Mouse (Mus musculus): ENCODE results near the gene Glce. TPM values are rescaled to one million over a fixed set of nuclear protein-coding genes. Genes with fewer than 3 reads are reported as not detected.

The Glce gene
- polyA plus RNA-seq, 1 experiment from 2014 or later: 10.4 TPM

GRCm38 (mm10) chr9:62013316-62014097 lies 108.9 kb downstream of the Glce start:
- 62% methylated on average over 12 of the region's 12 CpGs for WGBS
- Histone ChIP-seq H3K4me3 (no peak overlapping the region), H3K4me1 (peaks cover 7% of the 10 kb centered on the region), H3K36me3 (no peaks in the 10 kb centered on the region), H3K9me3 (no peaks in the 10 kb centered on the region), H3K9ac (no peak overlapping the region), H3K4me2 (no peak overlapping the region), H3K27me3 (replicated peaks) (peaks cover 7% of the 10 kb centered on the region; the same call in 1 of the 2 replicates), H3K27ac (replicated peaks) (no peak overlapping the region)
- ATAC-seq (ENCODE audit: extremely low read depth, insufficient number of reproducible peaks, low FRiP score, low TSS enrichment): no peak

GRCm38 (mm10) chr9:62008360-62008759 lies 114.1 kb downstream of the Glce start:
- no peak for ATAC-seq (ENCODE audit: extremely low read depth, insufficient number of reproducible peaks, low FRiP score, low TSS enrichment)
- Histone ChIP-seq H3K4me3 (no peak overlapping the region), H3K27me3 (replicated peaks) (peaks cover 17% of the 10 kb centered on the region; the same call in 1 of the 2 replicates), H3K27ac (replicated peaks) (no peak overlapping the region), H3K36me3 (no peaks in the 10 kb centered on the region), H3K9ac (no peak overlapping the region), H3K4me1 (peaks cover 24% of the 10 kb centered on the region), H3K4me2 (no peak overlapping the region), H3K9me3 (no peaks in the 10 kb centered on the region)
- WGBS: 66% methylated on average over 5 of the region's 5 CpGs

Small RNA genes lying within 50 kb of the gene (microRNA-seq; reads per million reads assigned to microRNA genes)
- 1.6 reads per million for gene Mir5133

Other genes with a start within 250 kb of the Glce start
- 913 and 1,036 TPM in 2 replicates for gene Rplp1, start 208.1 kb downstream of the Glce start, polyA plus RNA-seq (2015; fragmentation: Nextera tagmentation; extraction: Ambion mirVana)
- 79.3 and 81.2 TPM in 2 replicates for gene Kif23, start 175.9 kb downstream of the Glce start, polyA plus RNA-seq (2015; fragmentation: Nextera tagmentation; extraction: Ambion mirVana)
- 0.28 and 0.39 TPM in 2 replicates for gene Paqr5, start 95.8 kb downstream of the Glce start, polyA plus RNA-seq (2015; fragmentation: Nextera tagmentation; extraction: Ambion mirVana)
- not detected in 2 replicates for gene Spesp1, start 159.6 kb upstream of the Glce start, polyA plus RNA-seq (2015; fragmentation: Nextera tagmentation; extraction: Ambion mirVana)
- gene Anp32a, start 218.6 kb upstream of the Glce start, polyA plus RNA-seq (2015; fragmentation: Nextera tagmentation; extraction: Ambion mirVana): 150 and 157 TPM in 2 replicates